Mouse (Mus musculus): ENCODE measurements around the gene 2200002J24Rik. TPM values are rescaled to one million over a fixed set of nuclear protein-coding genes. Genes with fewer than 3 reads are reported as not detected.

The 2200002J24Rik gene
- polyA plus RNA-seq, 1 experiment from 2014 or later: 0.40 TPM

DNA sequence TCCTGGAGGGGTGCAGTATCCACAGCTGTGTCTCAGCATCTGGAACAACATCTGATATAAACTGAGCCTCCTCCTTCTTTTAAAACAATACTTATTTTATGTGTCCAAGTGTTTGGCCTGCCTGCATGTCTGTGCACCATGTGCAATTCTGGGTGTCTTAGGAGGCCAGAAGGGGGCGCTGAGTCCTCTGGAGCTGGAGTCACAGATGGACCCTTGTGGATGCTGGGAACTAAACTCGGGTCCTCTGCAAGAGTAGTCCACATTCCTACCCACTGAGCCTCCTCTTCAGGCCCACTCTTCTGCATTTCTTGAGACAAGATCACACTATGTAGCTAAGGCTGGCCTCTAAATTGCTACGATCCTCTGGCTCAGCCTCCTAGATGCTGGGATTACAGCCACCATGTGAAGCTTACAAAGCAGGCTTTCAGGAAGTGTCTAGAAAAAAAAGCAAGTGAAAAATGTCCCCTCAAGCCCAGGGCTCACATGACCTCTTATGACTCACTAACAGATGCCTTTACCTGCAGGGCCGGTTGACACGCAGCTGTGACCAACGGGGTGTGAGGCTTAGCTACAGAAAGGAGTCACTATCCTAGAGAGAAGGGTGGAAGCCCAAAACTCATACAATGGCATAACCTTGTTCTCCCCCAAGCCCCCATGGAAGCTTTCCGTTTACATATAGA lies 48.9 kb downstream of the 2200002J24Rik start:
- no peaks in the 10 kb centered on the region for H3K27me3 ChIP-seq (ENCODE audit: insufficient read depth, low read length)
- WGBS: 74% methylated on average over 7 of the region's 7 CpGs
- H3K4me3 ChIP-seq (ENCODE audit: low read length): no peak overlapping the region

More for the DNA sequence above, 48.9 kb downstream of the 2200002J24Rik start:
- no peaks in the 10 kb centered on the region for H3K9me3 ChIP-seq (ENCODE audit: low read length)
- H3K27ac ChIP-seq (ENCODE audit: low read length): no peak overlapping the region
- no peak overlapping the region for H3K9ac ChIP-seq (replicated peaks; ENCODE audit: low read length)
- no peak overlapping the region for H3K4me2 ChIP-seq (replicated peaks; ENCODE audit: low read depth, low read length)
- no peak for ATAC-seq (ENCODE audit: low FRiP score, low TSS enrichment)
- H3K4me1 ChIP-seq (ENCODE audit: insufficient read depth, low read length): peaks cover 25% of the 10 kb centered on the region
- H3K36me3 ChIP-seq (ENCODE audit: insufficient read depth, low read length): no peaks in the 10 kb centered on the region

Other genes with a start within 250 kb of the 2200002J24Rik start
- gene Kirrel2, start 241.2 kb upstream of the 2200002J24Rik start, polyA plus RNA-seq (2015; fragmentation: Nextera tagmentation; extraction: Ambion mirVana): 0.78 and 1.1 TPM in 2 replicates
- 5.4 and 5.5 TPM in 2 replicates for gene Nphs1, start 240.6 kb upstream of the 2200002J24Rik start, polyA plus RNA-seq (2015; fragmentation: Nextera tagmentation; extraction: Ambion mirVana)
- gene Prodh2, start 205.3 kb upstream of the 2200002J24Rik start, polyA plus RNA-seq (2015; fragmentation: Nextera tagmentation; extraction: Ambion mirVana): 21.1 and 27.6 TPM in 2 replicates
- gene Arhgap33, start 163.9 kb upstream of the 2200002J24Rik start, polyA plus RNA-seq (2015; fragmentation: Nextera tagmentation; extraction: Ambion mirVana): 12.0 and 14.9 TPM in 2 replicates
- 18.0 and 20.6 TPM in 2 replicates for gene Hspb6, start 146.7 kb upstream of the 2200002J24Rik start, polyA plus RNA-seq (2015; fragmentation: Nextera tagmentation; extraction: Ambion mirVana)
- 12.0 and 16.6 TPM in 2 replicates for gene Proser3, start 146.6 kb upstream of the 2200002J24Rik start, polyA plus RNA-seq (2015; fragmentation: Nextera tagmentation; extraction: Ambion mirVana)
- 47.0 and 48.1 TPM in 2 replicates for gene Lin37, start 139.1 kb upstream of the 2200002J24Rik start, polyA plus RNA-seq (2015; fragmentation: Nextera tagmentation; extraction: Ambion mirVana)
- 91.6 and 99.4 TPM in 2 replicates for gene U2af1l4, start 135.6 kb upstream of the 2200002J24Rik start, polyA plus RNA-seq (2015; fragmentation: Nextera tagmentation; extraction: Ambion mirVana)
- gene Gm49396, start 135.6 kb upstream of the 2200002J24Rik start, polyA plus RNA-seq (2015; fragmentation: Nextera tagmentation; extraction: Ambion mirVana): 18.2 and 18.9 TPM in 2 replicates
- 142 and 148 TPM in 2 replicates for gene Psenen, start 135.3 kb upstream of the 2200002J24Rik start, polyA plus RNA-seq (2015; fragmentation: Nextera tagmentation; extraction: Ambion mirVana)
- gene Igflr1, start 133.5 kb upstream of the 2200002J24Rik start, polyA plus RNA-seq (2015; fragmentation: Nextera tagmentation; extraction: Ambion mirVana): 6.0 and 8.7 TPM in 2 replicates
- gene Kmt2b, start 110.2 kb upstream of the 2200002J24Rik start, polyA plus RNA-seq (2015; fragmentation: Nextera tagmentation; extraction: Ambion mirVana): 7.8 and 9.0 TPM in 2 replicates
- 0.77 and 1.3 TPM in 2 replicates for gene Zbtb32, start 100.0 kb upstream of the 2200002J24Rik start, polyA plus RNA-seq (2015; fragmentation: Nextera tagmentation; extraction: Ambion mirVana)
- gene Upk1a, start 86.1 kb upstream of the 2200002J24Rik start, polyA plus RNA-seq (2015; fragmentation: Nextera tagmentation; extraction: Ambion mirVana): 7.9 and 13.0 TPM in 2 replicates
- gene Cox6b1, start 72.8 kb upstream of the 2200002J24Rik start, polyA plus RNA-seq (2015; fragmentation: Nextera tagmentation; extraction: Ambion mirVana): 1,049 TPM in 2 replicates
- not detected in 2 replicates for gene Etv2, start 63.1 kb upstream of the 2200002J24Rik start, polyA plus RNA-seq (2015; fragmentation: Nextera tagmentation; extraction: Ambion mirVana)
- gene Rbm42, start 48.6 kb upstream of the 2200002J24Rik start, polyA plus RNA-seq (2015; fragmentation: Nextera tagmentation; extraction: Ambion mirVana): 111 and 119 TPM in 2 replicates
- gene Haus5, start 33.9 kb upstream of the 2200002J24Rik start, polyA plus RNA-seq (2015; fragmentation: Nextera tagmentation; extraction: Ambion mirVana): 59.4 and 67.0 TPM in 2 replicates
- not detected in 2 replicates for gene Pmis2, start 27.3 kb upstream of the 2200002J24Rik start, polyA plus RNA-seq (2015; fragmentation: Nextera tagmentation; extraction: Ambion mirVana)
- 2.1 and 3.2 TPM in 2 replicates for gene Atp4a, start 13.3 kb downstream of the 2200002J24Rik start, polyA plus RNA-seq (2015; fragmentation: Nextera tagmentation; extraction: Ambion mirVana)
- gene Tmem147, start 30.6 kb downstream of the 2200002J24Rik start, polyA plus RNA-seq (2015; fragmentation: Nextera tagmentation; extraction: Ambion mirVana): 209 and 225 TPM in 2 replicates
- 0.21 and 0.45 TPM in 2 replicates for gene Gapdhs, start 44.8 kb downstream of the 2200002J24Rik start, polyA plus RNA-seq (2015; fragmentation: Nextera tagmentation; extraction: Ambion mirVana)
- 1.7 and 2.3 TPM in 2 replicates for gene Sbsn, start 52.5 kb downstream of the 2200002J24Rik start, polyA plus RNA-seq (2015; fragmentation: Nextera tagmentation; extraction: Ambion mirVana)
- 0.89 and 1.2 TPM in 2 replicates for gene Dmkn, start 64.8 kb downstream of the 2200002J24Rik start, polyA plus RNA-seq (2015; fragmentation: Nextera tagmentation; extraction: Ambion mirVana)
- gene Krtdap, start 89.0 kb downstream of the 2200002J24Rik start, polyA plus RNA-seq (2015; fragmentation: Nextera tagmentation; extraction: Ambion mirVana): 1.0 and 1.5 TPM in 2 replicates
- 0.28 and 0.30 TPM in 2 replicates for gene Ffar2, start 124.8 kb downstream of the 2200002J24Rik start, polyA plus RNA-seq (2015; fragmentation: Nextera tagmentation; extraction: Ambion mirVana)
- 0.12 and 0.24 TPM in 2 replicates for gene Ffar3, start 157.3 kb downstream of the 2200002J24Rik start, polyA plus RNA-seq (2015; fragmentation: Nextera tagmentation; extraction: Ambion mirVana)
- not detected in 2 replicates for gene Ffar1, start 162.6 kb downstream of the 2200002J24Rik start, polyA plus RNA-seq (2015; fragmentation: Nextera tagmentation; extraction: Ambion mirVana)
- 0.19 and 0.29 TPM in 2 replicates for gene Cd22, start 181.4 kb downstream of the 2200002J24Rik start, polyA plus RNA-seq (2015; fragmentation: Nextera tagmentation; extraction: Ambion mirVana)
- gene Mag, start 215.9 kb downstream of the 2200002J24Rik start, polyA plus RNA-seq (2015; fragmentation: Nextera tagmentation; extraction: Ambion mirVana): 0.59 and 0.74 TPM in 2 replicates
- not detected in 2 replicates for gene Hamp2, start 225.8 kb downstream of the 2200002J24Rik start, polyA plus RNA-seq (2015; fragmentation: Nextera tagmentation; extraction: Ambion mirVana)
- gene Hamp, start 245.1 kb downstream of the 2200002J24Rik start, polyA plus RNA-seq (2015; fragmentation: Nextera tagmentation; extraction: Ambion mirVana): not detected in 2 replicates